Mouse (Mus musculus) liver, embryonic 14.5 days (tissue): ENCODE data around the gene Ube2k.

Experiments used
- CTCF ChIP-seq: IDR thresholded peaks from 2 replicates; pipeline ENCODE4 v1.5.1; 2016; ENCODE audit warnings: antibody characterized with exemption, low read depth, control low read depth
- EP300 ChIP-seq: IDR thresholded peaks from 2 replicates; pipeline ENCODE4 v1.6.1; 2016; ENCODE audit warnings: antibody characterized with exemption, low read depth

- no peak for TF ChIP-seq CTCF
- no peak for TF ChIP-seq EP300
Measured at GRCm38 (mm10) chr5:65578545-65578944, 41.5 kb downstream of the Ube2k start.
